Mouse (Mus musculus) midbrain, embryonic 13.5 days (tissue): ENCODE results near the gene Zbtb1. TPM values are rescaled to one million over a fixed set of nuclear protein-coding genes. Genes with fewer than 3 reads are reported as not detected.

Experiments
- ATAC-seq: fragments of 200-750 bp; cut with Nextera tagmentation; 2 replicates; pipeline ENCODE4 v1.8.0; 2017; ENCODE audit warnings: mild to moderate bottlenecking, moderate TSS enrichment, moderate library complexity
- H3K27ac ChIP-seq: fragments of 300-500 bp; sonication (generic); 2 replicates; pipeline ENCODE4 v1.5.1; 2015; ENCODE audit warnings: inconsistent platforms, mild to moderate bottlenecking, moderate library complexity
- H3K27me3 ChIP-seq: fragments of 300-500 bp; sonication (generic); 2 replicates; pipeline ENCODE4 v1.6.1; 2015; ENCODE audit warnings: mild to moderate bottlenecking, inconsistent platforms
- H3K36me3 ChIP-seq: fragments of 300-500 bp; sonication (generic); 2 replicates; pipeline ENCODE4 v1.6.1; 2015; ENCODE audit warnings: mild to moderate bottlenecking, inconsistent platforms
- H3K4me1 ChIP-seq: fragments of 300-500 bp; sonication (generic); replicated peaks from 2 replicates; pipeline ENCODE4 v1.6.1; 2015; ENCODE audit warnings: inconsistent platforms
- H3K4me2 ChIP-seq: fragments of 300-500 bp; sonication (generic); replicated peaks from 2 replicates; pipeline ENCODE4 v1.6.1; 2015; ENCODE audit warnings: moderate library complexity, mild to moderate bottlenecking, inconsistent platforms
- H3K4me3 ChIP-seq: fragments of 300-500 bp; sonication (generic); replicated peaks from 2 replicates; pipeline ENCODE4 v1.5.1; 2015; ENCODE audit warnings: mild to moderate bottlenecking, inconsistent platforms
- H3K9ac ChIP-seq: fragments of 300-500 bp; sonication (generic); replicated peaks from 2 replicates; pipeline ENCODE4 v1.6.1; 2015; ENCODE audit warnings: mild to moderate bottlenecking, inconsistent platforms
- H3K9me3 ChIP-seq: fragments of 300-500 bp; sonication (generic); 2 replicates; pipeline ENCODE4 v1.6.1; 2016; ENCODE audit warnings: mild to moderate bottlenecking, inconsistent platforms
- WGBS: fragments of 180-500 bp; shearing (Covaris S2); methylation state at CpG from one replicate; pipeline ENCODE4 v1.1.7; 2015; 5-methylcytosine and 5-hydroxymethylcytosine counted together
- polyA plus RNA-seq: library from polyadenylated mRNA; unstranded; fragments of >200 nt; fragmentation: Nextera tagmentation; extraction: Ambion mirVana; gene quantifications from 2 replicates; pipeline ENCODE4 v1.2.1, GENCODE M21; 2015

Gene Zbtb1
- polyA plus RNA-seq, result 4.1 and 4.7 TPM in 2 replicates

- ATAC-seq, result peak; percentile 70
- Histone ChIP-seq H3K36me3 (no peaks in the 10 kb centered on the region), H3K9ac (peak within 1 kb of the TSS; percentile 95), H3K4me1 (peaks cover 40% of the 10 kb centered on the region), H3K9me3 (no peaks in the 10 kb centered on the region), H3K27me3 (no peaks in the 10 kb centered on the region), H3K27ac (peak within 1 kb of the TSS; percentile 97), H3K4me3 (peak within 1 kb of the TSS; percentile 90), H3K4me2 (peak within 1 kb of the TSS; percentile 89)
- WGBS, result under 1% methylated on average over 84 of the region's 99 CpGs
Observed at GRCm38 (mm10) chr12:76369978-76370830, at the start of gene Zbtb1. TSS of gene Zbtb1 (plus strand) at chr12:76370266.

GRCm38 (mm10) chr12:76324679-76325431 is 45.2 kb upstream of the Zbtb1 start, which contains the start of gene Akap5:
TSS of gene Akap5 (plus strand) at chr12:76324891.
- H3K4me1 ChIP-seq, result peaks cover 12% of the 10 kb centered on the region
- H3K36me3 ChIP-seq, result peaks cover 23% of the 10 kb centered on the region
- H3K9me3 ChIP-seq, result no peaks in the 10 kb centered on the region
- ATAC-seq, result peak; percentile 99
- H3K27ac ChIP-seq, result peak within 1 kb of the TSS; percentile 58
- H3K4me2 ChIP-seq, result peak within 1 kb of the TSS; percentile 89
- 2% methylated on average over 53 of the region's 53 CpGs for WGBS
- H3K4me3 ChIP-seq, result peak within 1 kb of the TSS; percentile 64
- H3K27me3 ChIP-seq, result no peaks in the 10 kb centered on the region
- H3K9ac ChIP-seq, result peak within 1 kb of the TSS; percentile 78

DNA sequence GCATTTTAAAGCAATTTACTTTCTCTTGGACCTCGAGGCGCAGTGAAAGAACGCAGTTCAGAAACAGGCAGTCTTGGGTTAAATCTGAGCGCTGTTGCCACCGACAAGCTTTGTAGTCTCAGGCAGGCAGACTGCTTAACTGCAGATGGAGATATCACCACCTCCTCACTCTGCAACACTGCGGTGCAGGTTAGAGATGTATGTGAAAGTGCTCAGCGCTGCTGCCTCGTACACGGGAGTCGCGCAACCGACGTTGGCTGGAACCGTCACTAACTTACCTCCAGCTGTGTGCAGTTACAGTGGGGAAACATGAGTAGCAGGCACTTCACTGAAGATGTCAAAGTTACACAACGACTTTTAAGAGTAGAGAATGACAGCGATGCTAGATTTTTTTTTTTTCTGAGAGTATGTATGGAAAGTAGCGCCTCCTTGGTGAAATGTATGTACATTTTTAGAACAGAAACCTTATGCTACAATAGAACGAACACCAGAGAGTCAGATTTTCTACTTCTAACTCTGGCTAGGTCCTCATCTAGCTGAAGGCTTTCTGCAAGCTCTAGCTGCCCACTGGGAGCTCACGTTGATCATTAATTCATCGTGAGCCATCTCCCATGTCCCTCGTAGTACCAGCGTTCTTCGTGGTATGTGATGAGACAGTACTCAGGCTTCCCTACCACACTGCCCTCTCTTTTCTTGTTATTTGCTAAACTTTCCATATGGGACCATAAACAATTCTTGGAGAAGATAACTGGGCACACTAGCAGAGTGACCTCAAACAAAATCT is 43.4 kb upstream of the Zbtb1 start:
- Histone ChIP-seq H3K9ac (no peak overlapping the region), H3K36me3 (peaks cover 20% of the 10 kb centered on the region), H3K4me3 (no peak overlapping the region), H3K9me3 (no peaks in the 10 kb centered on the region), H3K27me3 (no peaks in the 10 kb centered on the region), H3K4me1 (peaks cover 12% of the 10 kb centered on the region), H3K4me2 (no peak overlapping the region), H3K27ac (no peak overlapping the region)
- no peak for ATAC-seq
- WGBS, result 92% methylated on average over 23 of the region's 23 CpGs

GRCm38 (mm10) chr12:76328567-76329354 is 41.3 kb upstream of the Zbtb1 start:
- H3K36me3 ChIP-seq, result peaks cover 20% of the 10 kb centered on the region
- peaks cover 12% of the 10 kb centered on the region for H3K4me1 ChIP-seq
- no peak overlapping the region for H3K9ac ChIP-seq
- no peaks in the 10 kb centered on the region for H3K27me3 ChIP-seq
- no peaks in the 10 kb centered on the region for H3K9me3 ChIP-seq
- H3K4me2 ChIP-seq, result no peak overlapping the region
- WGBS, result 90% methylated on average over 6 of the region's 6 CpGs
- H3K4me3 ChIP-seq, result no peak overlapping the region
- H3K27ac ChIP-seq, result no peak overlapping the region
- ATAC-seq, result no peak

- no peak overlapping the region for H3K27ac ChIP-seq
- H3K4me3 ChIP-seq, result no peak overlapping the region
- no peaks in the 10 kb centered on the region for H3K27me3 ChIP-seq
- no peak for ATAC-seq
- H3K36me3 ChIP-seq, result peaks cover 10% of the 10 kb centered on the region
- no peak overlapping the region for H3K9ac ChIP-seq
- no peaks in the 10 kb centered on the region for H3K9me3 ChIP-seq
- 96% methylated on average over 5 of the region's 5 CpGs for WGBS
- H3K4me2 ChIP-seq, result no peak overlapping the region
- no peaks in the 10 kb centered on the region for H3K4me1 ChIP-seq
Observed at GRCm38 (mm10) chr12:76333688-76334087, 36.4 kb upstream of the Zbtb1 start.

DNA sequence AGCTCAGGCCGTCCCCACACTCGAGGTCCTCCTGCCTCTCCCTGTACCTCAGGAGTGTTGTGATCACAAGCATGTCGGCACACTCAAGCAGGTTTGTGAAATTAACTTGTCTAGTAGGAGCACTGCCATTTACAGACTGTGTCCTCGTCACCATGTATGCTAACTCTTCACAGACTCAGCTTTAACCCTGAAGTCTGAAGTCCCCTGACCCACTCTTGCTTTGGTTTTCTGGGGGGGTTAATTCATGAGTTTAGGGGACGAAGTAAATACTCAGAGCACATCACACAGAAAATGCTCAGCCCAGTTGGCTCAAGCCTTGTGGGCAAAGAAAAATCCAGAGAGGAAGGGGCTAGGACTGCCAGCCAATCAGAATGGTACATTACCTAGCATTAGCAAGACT is 34.4 kb upstream of the Zbtb1 start:
- H3K36me3 ChIP-seq, result 0 out of 2 replicates have a peak, but pooled peaks cover 3% of the 10 kb centered on the region
- no peak overlapping the region for H3K9ac ChIP-seq
- H3K4me2 ChIP-seq, result no peak overlapping the region
- no peaks in the 10 kb centered on the region for H3K27me3 ChIP-seq
- H3K4me3 ChIP-seq, result no peak overlapping the region
- ATAC-seq, result no peak
- no peak overlapping the region for H3K27ac ChIP-seq
- H3K4me1 ChIP-seq, result no peaks in the 10 kb centered on the region
- no peaks in the 10 kb centered on the region for H3K9me3 ChIP-seq
- 91% methylated on average over 5 of the region's 5 CpGs for WGBS

DNA sequence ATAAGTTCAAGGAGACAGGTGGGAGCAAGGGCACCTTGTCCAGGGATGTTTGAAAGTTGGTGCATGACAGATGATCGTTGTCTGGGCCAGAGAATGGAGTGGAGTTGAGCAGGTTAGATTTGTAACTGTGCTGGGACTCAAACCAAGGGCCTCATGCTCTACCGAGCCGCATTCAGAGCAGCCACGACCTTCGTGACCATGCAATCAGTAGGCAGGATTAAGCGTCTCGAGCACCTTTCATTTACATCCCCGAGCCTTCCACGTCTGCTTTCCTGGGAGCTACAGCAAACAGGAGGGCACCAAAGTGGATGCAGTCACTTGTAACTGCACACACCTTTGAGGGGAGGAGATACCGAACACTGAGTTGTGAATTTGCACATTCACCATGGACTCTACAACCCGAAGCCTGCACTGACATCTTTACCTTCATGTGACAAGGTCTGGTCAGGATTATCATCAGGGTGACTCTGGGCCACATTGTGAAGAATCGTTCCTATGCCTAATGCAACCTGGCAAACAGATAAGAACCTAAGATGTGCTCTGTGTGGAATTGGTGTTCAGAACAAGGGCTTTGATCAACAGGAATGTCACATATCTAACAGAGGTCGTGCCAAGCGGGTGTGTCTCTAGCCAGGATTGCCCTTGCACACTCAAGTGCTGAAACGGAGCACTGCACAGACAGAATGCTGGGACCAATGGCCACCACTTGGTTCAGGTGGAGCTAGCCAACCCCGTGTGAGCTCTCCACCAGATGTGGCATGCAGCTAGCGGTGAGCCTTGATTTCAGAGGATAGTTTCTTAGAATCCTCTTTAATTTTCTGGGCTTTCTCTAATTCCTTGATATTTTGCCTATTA is 33.7 kb upstream of the Zbtb1 start:
- H3K4me1 ChIP-seq, result no peaks in the 10 kb centered on the region
- no peak overlapping the region for H3K27ac ChIP-seq
- 80% methylated on average over 17 of the region's 17 CpGs for WGBS
- no peaks in the 10 kb centered on the region for H3K27me3 ChIP-seq
- no peak for ATAC-seq
- no peak overlapping the region for H3K9ac ChIP-seq
- no peak overlapping the region for H3K4me3 ChIP-seq
- H3K36me3 ChIP-seq, result no peaks in the 10 kb centered on the region
- no peaks in the 10 kb centered on the region for H3K9me3 ChIP-seq
- H3K4me2 ChIP-seq, result no peak overlapping the region

GRCm38 (mm10) chr12:76341080-76341479 is 29.0 kb upstream of the Zbtb1 start:
- peaks cover 10% of the 10 kb centered on the region for H3K36me3 ChIP-seq
- ATAC-seq, result peak; percentile 58; the same call in 1 of the 2 replicates
- no peaks in the 10 kb centered on the region for H3K9me3 ChIP-seq
- no peaks in the 10 kb centered on the region for H3K4me1 ChIP-seq
- no peak overlapping the region for H3K27ac ChIP-seq
- no peak overlapping the region for H3K9ac ChIP-seq
- H3K4me3 ChIP-seq, result no peak overlapping the region
- H3K27me3 ChIP-seq, result no peaks in the 10 kb centered on the region
- 6% methylated on average over 4 of the region's 4 CpGs for WGBS
- no peak overlapping the region for H3K4me2 ChIP-seq

DNA sequence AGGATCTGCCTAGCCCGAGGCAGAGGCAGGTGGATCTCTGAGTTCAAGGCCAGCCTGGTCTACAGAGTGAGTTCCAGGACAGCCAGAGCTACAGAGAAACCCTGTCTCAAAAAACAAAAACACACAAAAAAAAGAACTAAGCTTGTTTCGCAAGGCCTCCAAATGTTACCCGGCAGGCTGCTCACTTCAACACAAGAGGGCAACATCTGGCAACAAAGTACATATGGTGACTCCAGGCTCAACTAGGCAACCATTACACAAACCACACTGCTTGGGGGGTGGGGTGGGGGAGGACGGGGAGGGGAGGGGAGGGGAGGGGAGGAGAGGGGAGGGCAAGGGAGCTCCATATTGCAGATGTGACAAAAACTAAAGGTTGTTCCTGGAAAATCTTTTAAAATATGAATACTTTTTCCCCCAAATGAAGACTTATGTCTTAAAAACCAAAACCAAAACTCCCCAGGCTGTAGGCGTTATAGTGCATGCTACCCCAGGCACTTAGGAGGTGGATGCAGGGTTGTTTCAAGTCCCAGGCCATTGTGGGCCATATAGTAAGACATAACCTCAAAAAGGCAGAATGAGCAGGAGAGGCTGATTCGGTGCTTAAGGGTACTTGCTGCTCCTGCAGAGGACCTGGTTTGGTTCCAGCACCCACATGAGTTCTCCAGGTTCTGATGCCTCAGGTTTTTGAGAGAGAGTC is 24.2 kb upstream of the Zbtb1 start:
- 92% methylated on average over 5 of the region's 6 CpGs for WGBS
- no peaks in the 10 kb centered on the region for H3K9me3 ChIP-seq

GRCm38 (mm10) chr12:76349680-76350220 is 20.3 kb upstream of the Zbtb1 start:
- H3K27ac ChIP-seq, result no peak overlapping the region
- H3K36me3 ChIP-seq, result peaks cover 33% of the 10 kb centered on the region
- H3K4me3 ChIP-seq, result no peak overlapping the region
- WGBS, result 82% methylated on average over 8 of the region's 8 CpGs
- no peaks in the 10 kb centered on the region for H3K27me3 ChIP-seq
- no peak overlapping the region for H3K4me2 ChIP-seq
- H3K9me3 ChIP-seq, result no peaks in the 10 kb centered on the region
- ATAC-seq, result no peak
- H3K4me1 ChIP-seq, result no peaks in the 10 kb centered on the region
- H3K9ac ChIP-seq, result no peak overlapping the region

More for the DNA sequence above, 24.2 kb upstream of the Zbtb1 start:
- no peaks in the 10 kb centered on the region for H3K27me3 ChIP-seq
- peaks cover 30% of the 10 kb centered on the region for H3K36me3 ChIP-seq
- H3K4me3 ChIP-seq, result no peak overlapping the region
- no peaks in the 10 kb centered on the region for H3K4me1 ChIP-seq
- H3K27ac ChIP-seq, result no peak overlapping the region
- H3K4me2 ChIP-seq, result no peak overlapping the region
- ATAC-seq, result no peak
- H3K9ac ChIP-seq, result no peak overlapping the region
